Mouse (Mus musculus): ENCODE measurements around the gene Mcrip2.
A peak's percentile ranks its signal among the peaks of the same experiment; 100 is the strongest.

GRCm38 (mm10) chr17:25844396-25844901 lies 24.1 kb downstream of the Mcrip2 start, which contains the start of gene Rhot2:
- TF ChIP-seq CTCF (IDR thresholded peaks at IDR 0.05; ENCODE audit: extremely low read depth, insufficient read depth, low read length): no peak
- TF ChIP-seq POLR2A (IDR thresholded peaks at IDR 0.05; ENCODE audit: extremely low read depth, insufficient read depth, low read length): peak; percentile 71; the same call in 1 of the 2 replicates

Measured in cortical plate, adult 2 months (tissue).